Mouse (Mus musculus): ENCODE measurements at regions not wholly inside any gene's neighbourhood (a gene's known extent, or its start where the extent isn't known, plus 50 kb on each side); places are given as distances from the start of the nearest gene placed in this dataset.

DNA sequence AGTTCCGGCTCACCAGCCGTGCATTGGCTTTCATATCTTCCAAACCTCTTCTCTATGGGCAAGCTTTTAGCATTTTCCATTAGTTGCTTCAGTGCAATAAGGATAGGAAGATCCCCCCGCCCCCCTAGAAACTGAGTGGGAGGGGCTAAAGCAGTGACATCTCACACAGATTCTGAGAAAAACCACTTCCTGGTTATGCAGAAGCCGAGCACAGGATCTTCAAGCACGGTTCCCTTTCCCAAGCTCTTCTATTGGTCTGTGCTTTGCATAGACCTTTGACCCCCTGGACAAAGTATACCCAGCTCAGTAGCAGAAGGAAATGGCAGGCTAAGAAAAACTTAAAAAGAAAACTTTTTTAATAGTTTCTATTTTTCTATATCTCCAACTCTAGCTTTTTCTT lies 86.1 kb upstream of the Cep162 start:
- no peak for TF ChIP-seq SMC3 (IDR thresholded peaks at IDR 0.05; ENCODE audit: low read depth, low read length)
- TF ChIP-seq CTCF (conservative IDR thresholded peaks at IDR 0.05 in 1 of 2, IDR thresholded peaks at IDR 0.05 in 1 of 2; ENCODE audit: low read depth in 2 of 2, low read length in 2 of 2): no peak
- TF ChIP-seq EP300 (IDR thresholded peaks at IDR 0.05; ENCODE audit: low read length): no peak
- no peak for TF ChIP-seq E2F4 (IDR thresholded peaks at IDR 0.05; ENCODE audit: insufficient replicate concordance, low read depth, low read length)
- TF ChIP-seq ZMIZ1 (IDR thresholded peaks at IDR 0.05; ENCODE audit: low read depth, low read length): no peak
- TF ChIP-seq POLR2AphosphoS2 (IDR thresholded peaks at IDR 0.05; ENCODE audit: low read depth, low read length): no peak
- TF ChIP-seq POLR2A (IDR thresholded peaks at IDR 0.05; ENCODE audit: low read depth, low read length): no peak
- TF ChIP-seq NRF1 (IDR thresholded peaks at IDR 0.05; ENCODE audit: low read depth, low read length): no peak
- no peak for TF ChIP-seq HCFC1 (IDR thresholded peaks at IDR 0.05; ENCODE audit: low read depth, low read length)
- TF ChIP-seq MYC (IDR thresholded peaks at IDR 0.05; ENCODE audit: low read depth, low read length): no peak
- TF ChIP-seq JUN (IDR thresholded peaks at IDR 0.05; ENCODE audit: insufficient read depth, low read depth, low read length): no peak
- no peak for TF ChIP-seq MAX (IDR thresholded peaks at IDR 0.05; ENCODE audit: low read length)
- no peak for TF ChIP-seq USF1 (IDR thresholded peaks at IDR 0.05; ENCODE audit: low read depth, low read length)
- TF ChIP-seq ZC3H11A (IDR thresholded peaks at IDR 0.05; ENCODE audit: low read depth, low read length): no peak
